Mouse (Mus musculus) cerebellum, postnatal 36 days (tissue): ENCODE results near the gene Atp5mpl.

Source experiments
- DNase-seq, 2 experiments: peaks; one replicate each; pipeline ENCODE4 v3.0.0; 2021 to 2022; ENCODE audit warnings: mixed read lengths in 2 of 2

The Atp5mpl gene

DNA sequence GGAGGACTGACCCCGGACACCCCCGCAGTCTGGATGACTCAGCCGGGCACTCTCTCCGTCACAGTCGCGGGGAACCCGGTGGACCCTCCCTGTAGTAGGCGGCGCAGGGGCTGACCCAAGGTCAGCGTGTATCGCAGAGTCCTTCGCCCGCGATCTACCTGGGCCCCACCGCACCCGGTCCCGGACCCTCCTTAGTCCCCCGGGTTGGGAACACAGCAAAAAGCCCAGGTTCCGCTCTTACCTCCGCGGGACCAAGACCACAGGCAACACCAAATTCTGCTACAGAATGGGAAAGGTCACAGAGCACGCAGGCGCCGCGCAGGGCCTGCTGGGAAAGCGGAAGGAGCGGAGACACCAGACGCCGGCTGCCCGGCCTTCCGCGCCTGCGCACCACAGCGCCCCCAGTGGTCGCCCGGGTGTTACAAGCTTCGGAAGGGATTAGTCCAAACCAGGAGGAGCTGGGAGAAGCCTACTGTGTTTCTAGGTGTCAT, at the start of gene Atp5mpl:
Gene Atp5mpl, minus strand, starts transcription at position 295 of the 491 bp plus-strand sequence.
- DNase-seq, result peak; percentile 99

DNA sequence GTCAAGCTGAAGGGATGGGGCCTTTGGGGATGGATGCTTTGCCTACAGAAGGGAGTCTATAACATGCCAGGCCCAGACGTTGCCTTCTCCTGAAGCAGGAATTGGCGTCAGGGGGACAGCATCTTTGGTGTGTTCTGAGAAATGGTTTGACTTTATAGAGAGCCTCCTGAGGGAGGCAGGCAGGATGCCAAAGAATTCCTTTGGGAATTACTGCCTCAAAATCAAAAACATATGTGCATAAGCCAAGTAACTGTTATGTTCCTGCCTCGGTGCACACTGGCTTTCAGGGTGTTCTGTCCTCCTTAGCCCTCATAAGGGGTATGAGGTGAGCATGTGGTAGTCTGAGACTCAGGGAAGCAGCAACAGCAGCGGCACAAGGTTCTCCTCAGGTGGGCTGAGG, 49.6 kb upstream of the Atp5mpl start:
- DNase-seq, result no peak

DNA sequence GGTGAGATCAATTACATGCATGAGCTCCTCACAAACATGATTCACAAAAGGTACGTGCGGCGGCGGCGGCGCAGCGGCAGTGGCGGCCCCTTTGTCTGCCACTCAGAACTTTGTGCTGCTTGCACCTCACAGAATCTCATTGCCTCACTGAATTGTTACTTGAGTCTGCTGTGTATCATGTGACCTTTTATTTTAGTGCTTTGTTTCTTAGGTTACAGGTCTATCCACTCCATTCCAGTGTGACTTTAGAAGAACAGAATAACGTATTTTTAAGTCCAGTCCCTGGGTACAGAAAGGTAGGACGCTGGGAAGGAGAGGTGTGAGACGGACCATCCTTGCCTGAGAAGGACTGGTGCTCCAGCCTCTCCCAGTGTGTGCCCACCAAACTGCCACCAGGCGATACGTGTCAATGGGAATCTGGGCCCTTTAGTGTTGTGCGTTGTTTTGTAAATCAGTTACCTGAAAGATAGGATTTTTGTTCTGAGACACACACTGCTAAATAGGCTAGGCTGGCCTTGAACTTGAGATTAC, 46.6 kb upstream of the Atp5mpl start:
- DNase-seq, result no peak

DNA sequence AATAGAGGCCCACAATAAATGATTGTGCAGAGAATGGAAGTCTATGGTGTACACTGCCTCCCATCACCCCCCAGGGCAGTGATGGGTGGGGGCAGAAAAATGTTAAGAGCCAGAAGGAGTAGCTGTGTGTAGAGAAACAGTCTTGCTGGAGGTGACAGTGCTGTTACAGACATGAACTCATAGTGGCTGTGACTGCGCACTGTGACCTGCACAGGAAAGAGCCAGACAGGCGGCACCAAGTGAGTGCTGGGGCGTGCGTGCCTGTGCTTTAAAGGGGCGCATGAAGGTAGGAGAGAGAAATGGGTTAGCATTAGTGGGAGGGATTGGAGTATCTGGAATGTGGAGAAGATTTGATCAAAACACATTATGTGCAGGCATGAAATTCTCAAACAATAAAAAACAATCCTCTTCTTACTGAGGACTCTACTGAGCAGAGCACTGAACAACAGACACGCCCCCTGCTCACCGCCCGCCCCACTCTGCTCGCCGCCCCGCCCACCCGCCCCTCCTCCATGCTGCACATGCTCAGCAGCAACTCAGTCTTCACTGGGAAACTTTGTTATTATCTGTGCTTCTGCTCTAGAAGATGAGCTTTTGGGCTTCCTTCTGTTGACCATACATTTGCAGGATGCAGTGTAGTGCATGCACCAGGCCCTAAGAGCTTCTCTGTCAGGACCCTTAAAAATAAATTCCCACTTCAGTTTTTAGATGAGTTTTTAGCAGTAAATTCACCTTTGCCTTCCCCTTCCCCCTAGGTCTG, 45.9 kb upstream of the Atp5mpl start:
- no peak for DNase-seq

DNA sequence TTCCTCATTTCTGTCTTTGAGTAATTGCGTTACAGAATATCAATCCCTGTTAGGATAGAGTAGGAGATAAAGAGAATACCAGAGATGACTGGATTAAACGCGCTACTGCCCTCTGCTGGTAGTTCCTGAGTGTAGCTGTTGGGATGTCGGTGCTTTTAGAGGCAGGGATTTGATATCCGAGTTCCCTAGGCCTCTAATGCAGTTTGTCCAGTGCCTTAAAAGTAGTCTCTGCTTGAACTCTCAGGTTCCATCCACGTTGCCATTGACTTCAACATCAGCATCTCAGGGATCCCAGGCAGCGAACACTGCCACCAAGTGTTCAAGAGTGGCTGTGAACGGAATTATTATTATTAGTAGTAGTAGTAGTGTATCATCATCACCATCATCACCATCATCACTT, 34.4 kb upstream of the Atp5mpl start:
- peak; percentile 69 to 77 for DNase-seq

DNA sequence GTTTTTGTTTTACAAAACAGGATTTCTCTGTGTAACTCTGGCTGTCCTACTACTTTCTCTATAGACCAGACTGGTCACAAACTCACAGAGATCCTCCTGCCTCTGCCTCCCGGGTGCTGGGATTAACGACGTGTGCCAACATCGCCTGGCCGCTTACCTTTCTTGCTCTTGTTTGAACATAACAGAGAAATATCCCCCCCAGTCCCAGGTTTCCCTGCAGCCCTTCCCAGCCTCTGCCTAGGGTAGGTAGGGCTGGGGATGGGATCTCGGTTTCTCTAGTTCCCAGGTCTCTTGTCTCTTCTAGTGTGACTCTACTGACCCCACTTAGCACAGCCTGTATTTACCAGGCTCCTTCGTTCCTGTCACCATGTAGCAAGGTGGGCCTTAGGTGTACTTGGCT, 33.0 kb upstream of the Atp5mpl start:
- no peak for DNase-seq

DNA sequence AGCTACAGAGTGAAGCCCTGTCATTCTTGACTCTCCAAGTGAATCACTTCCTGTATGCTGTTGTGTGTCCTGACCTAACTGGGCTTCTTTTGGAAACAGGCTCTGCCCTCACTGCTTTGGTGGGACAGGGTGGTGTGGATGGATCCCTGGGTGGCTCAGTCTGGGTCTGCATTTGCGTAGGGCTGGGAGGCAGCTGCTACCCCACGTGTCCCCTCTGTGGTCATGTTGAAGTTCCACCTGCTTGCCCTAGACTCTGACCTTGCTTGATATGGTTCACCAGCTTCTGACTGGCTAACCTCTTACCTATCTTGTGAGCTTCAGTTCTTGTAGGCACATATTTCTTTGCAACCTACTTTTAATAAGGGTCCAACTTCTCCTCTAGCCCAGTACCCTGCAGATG, 28.4 kb upstream of the Atp5mpl start:
- DNase-seq, result no peak

DNA sequence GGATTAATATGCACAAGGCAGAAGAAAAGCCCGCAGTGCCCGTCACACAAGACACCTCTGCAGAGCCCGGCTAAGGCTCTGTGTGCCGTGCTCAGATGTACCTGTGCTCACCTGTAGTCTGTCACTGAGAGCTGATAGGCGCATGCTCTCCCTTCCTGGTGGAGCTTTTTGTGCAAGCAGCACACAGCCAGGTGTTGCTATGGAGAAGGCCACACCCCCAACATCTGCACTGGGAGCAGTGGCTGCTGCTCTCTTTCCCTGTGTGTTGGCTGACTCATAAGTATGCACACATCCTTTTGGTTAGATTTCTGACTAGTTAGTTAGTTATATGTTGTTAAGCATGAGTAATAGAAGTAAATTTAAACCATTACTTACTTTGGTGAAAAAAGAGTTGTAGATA, 25.8 kb upstream of the Atp5mpl start:
- DNase-seq, result no peak

DNA sequence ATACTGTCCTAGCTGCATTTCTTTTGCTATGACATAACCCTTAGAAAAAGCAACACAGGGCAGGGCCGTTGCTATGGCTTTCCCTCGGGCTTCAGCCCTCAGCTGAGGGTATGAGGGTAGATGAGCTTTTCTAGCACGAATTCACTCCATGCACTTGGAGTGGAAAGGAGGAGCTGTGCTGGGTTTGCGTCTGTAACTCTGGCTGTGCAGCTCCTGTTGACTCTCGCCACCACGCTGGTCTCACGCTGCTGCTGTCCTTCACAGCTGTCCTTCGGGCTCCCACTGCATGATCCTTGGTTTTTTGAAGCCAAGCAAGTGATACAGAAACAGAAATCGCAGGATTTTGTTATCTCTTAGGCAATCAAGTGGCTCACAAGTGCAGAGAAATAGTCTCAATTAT, 20.0 kb upstream of the Atp5mpl start:
- no peak for DNase-seq

DNA sequence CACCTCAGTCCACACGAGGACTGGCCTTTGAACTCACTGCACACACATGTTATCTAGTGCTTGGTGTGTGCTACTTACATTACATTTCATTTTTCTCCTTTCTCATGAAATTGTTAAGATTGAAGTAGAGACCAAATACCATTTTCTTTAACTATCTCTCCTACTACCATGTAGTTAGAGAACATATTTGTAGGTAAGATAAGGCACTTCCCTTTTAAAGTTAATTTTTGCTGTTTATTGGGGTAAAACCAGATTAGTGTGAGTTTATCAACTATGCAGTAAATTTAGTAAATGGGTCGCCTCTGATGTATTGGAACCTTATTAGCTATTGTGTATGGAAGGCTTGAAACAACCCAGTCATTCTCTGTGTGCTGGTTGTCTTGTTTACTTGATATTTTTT, 16.4 kb upstream of the Atp5mpl start:
- DNase-seq, result no peak

DNA sequence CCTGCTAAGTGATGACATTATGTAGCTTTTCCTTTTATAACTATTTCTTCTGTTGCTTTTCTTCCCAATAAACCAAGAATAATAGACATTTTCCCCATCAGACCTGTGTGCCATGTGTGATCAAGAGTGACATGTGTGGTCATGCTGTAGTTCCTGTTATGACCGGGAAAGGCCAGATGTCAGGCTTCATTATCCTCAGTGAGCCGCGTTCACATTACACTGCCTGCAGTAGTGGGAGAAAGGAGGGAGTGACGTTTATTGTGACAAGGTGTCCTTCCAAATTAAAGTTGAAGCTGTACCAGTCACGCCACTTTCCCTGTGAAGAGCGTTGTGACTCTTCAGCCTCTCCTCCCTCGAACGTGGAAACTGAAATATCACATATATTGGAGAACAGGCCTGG, 15.1 kb upstream of the Atp5mpl start:
- DNase-seq, result no peak

DNA sequence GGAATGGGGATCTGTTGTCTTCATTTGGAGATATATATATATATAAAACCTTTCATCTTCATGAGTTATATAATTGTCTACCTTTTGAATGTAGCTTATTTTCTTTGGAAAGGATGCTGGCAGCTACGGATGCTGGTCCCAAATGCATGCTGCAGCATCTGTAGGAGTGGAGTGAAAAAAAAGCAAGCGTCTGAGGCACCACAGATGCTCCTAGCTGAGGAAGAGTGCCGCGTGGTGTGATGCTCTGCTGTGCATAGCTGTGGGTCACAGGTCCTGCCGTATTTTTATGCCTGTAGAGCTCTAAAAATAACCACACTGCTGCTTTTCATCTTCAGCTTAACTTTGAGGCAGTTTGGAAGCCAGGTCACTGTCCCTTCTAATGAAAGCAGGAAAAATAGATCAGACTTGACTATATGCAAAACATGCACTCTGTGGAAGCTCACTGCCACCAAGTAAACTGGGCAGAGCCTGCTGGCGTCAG, 14.2 kb upstream of the Atp5mpl start, which contains the start of gene Rd3l:
Gene Rd3l, minus strand, starts transcription at position 431 of the 481 bp plus-strand sequence.
- DNase-seq, result no peak

DNA sequence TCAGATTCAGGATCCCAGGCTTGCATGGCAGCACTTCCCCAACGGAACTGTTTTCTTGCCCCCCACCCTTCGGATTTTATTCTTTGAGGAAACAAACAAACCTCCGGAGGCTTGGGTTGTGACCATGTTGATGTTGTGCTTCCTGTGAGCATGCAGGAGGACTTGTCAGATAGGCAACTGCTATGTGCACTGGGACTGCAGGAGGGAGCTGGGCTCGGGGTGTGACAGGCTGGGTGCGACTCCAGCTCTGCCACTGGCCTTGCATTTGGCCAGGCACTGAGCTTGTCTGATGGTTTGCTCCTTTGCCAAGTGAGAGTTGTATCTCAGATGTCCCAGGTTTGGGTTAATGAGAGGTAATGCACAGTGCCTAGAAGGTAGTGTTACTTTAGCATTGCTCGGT, 11.5 kb upstream of the Atp5mpl start:
- no peak for DNase-seq

DNA sequence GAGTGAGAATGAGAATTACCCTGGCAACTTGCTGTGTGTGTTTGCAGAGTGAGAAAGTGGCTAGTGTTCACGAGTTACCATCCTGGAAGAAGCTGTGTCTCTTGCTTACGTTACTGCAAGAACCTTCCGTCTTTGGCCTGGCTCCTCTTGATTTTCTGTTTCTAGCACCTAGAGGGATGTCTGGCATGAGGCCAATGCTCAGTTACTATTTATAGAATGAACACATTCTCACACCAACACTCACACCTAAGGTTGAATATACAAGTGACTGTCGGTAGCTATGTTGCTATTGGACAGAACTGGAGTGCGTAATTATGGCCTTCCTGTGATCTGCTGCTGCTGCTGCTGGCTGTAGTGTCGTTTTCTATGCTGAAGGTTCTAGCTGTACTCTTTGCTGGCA, 10.4 kb upstream of the Atp5mpl start:
- no peak for DNase-seq

DNA sequence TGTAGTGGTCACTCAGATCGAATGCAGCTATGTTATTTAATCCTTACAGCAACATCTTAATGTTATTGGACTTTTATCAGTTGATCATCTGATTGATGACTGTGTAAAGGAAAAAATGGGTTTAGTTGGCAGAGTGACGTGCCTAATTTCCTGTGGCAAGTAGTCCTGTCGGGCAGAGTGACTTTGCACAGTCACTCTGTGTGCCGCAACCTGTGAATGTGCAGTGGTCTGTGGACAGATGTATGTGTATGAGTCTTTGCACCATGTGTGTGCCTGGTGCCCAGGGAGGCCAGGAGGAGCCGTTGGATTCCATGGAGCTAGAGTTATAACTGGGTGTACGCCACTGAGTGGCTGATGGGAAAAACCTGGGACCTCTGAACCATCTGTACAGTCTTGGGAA, 7.8 kb upstream of the Atp5mpl start:
- DNase-seq, result no peak

DNA sequence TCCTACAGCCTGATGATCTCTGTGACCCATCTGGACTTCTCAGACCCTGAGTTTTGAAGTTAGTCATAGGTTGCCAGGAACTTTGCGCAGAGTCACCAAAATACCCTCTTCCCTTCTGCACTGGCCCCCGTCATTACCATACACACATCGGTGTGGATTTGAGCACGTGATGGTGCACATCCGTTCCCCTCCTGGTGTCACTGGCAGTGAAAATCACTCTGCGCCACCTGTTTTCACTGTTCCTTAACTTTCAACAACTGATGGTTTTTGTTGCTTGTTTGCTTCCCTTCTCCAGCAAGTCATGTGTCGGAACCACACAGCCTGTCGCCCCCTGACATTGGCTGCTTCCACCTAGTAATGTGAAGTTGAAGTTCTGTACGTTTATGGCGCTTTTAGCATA, 5.7 kb upstream of the Atp5mpl start:
- no peak for DNase-seq

DNA sequence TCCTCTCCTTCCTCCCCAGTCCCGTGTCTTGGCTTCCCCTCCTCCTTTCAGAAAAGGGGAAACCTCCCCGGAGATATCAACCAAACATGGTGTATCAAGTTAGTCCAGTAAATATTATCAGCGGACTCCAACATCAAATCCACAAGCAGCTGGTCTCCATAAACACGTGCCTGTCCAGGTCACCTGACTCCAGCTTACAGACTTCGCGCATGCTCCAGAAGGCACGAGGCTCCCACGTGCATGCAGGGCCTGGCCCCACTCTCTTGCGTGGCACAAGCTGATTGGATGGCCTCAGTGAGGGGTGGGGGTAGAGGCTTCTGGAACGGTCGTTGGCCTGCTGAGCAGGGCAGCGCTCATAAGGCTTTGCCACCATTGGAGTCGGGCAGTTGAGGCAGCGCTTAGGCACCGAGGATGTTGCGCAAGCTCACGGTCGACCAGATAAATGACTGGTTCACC, 4.5 kb upstream of the Atp5mpl start, which contains the start of gene Tdrd9:
Gene Tdrd9, plus strand, starts transcription at position 329 of the 456 bp plus-strand sequence.
- DNase-seq, result no peak

DNA sequence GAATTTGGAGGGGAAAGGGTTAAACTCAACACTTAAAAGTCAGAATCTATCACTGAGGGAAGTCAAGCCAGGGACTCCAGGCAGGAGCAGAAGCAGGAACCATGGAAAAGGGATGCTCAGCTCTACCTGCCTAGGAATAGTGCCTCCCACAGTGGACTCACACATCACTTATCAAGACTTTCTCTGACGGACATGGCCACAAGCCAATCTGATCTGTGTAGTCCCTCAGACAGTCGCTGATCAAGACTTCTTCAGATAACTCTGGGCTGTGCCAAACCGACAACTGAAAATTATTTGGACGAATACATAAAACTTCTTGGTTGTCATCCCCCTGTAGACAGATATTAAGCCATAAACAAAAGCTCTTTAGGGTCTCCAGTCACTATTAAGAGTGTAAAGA, 3.3 kb upstream of the Atp5mpl start:
- DNase-seq, result no peak

DNA sequence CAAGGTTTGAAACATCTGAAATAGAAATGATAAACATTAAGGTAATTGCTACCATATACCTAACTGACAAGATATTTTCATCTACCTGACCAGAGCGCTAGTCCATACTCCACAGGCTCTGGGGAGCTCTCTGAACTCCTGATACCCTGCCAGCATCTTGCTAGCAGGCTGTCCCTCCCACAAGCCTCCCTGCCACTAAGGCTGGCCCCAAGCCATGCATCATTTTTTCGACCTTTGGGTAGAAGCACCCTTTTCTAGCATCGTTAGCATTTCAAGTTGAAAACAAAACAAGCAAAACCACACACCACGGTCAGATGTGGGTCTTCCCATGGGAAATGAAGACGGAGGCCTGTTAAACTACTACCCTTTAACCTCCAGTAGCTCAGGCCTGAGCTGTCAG, 3.4 kb downstream of the Atp5mpl start:
- DNase-seq, result peak in 1 of 2 experiments; percentile 24

DNA sequence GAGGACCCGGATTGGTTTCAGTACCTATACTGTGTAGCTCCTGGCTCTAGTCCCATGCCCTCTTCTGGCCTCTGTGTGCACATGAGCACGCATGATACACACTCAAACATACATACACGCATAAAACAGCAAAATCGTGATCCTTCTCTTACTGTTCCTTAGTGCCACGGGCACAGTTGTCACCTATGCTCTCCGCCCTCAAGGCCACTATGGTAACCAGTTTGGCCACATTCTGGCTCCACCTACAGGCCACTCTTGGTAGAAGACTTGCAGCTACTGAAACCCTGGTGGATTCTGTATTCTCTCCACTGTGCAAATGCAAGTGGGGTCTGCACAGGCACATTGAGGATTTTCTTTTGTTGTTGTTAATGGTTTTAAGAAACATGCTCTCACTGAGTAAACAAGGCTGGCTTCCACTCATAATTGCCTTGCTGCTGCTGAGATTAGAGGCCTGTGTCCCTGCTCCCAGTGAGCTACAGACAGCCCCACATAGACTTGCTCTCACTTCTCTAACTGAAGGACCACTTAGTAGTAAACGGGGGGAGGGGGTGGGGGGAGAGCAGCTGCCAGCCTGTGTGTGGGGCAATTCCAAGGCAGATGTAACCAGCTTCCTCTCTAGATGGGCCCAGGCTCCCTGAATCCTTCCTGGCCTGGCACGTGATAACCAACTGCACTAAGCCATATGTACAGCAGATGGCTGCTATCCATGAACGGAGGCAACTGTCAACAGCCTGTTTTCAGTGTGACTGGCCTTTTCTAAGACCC, 8.5 kb downstream of the Atp5mpl start:
- DNase-seq, result peak; percentile 77 to 84

DNA sequence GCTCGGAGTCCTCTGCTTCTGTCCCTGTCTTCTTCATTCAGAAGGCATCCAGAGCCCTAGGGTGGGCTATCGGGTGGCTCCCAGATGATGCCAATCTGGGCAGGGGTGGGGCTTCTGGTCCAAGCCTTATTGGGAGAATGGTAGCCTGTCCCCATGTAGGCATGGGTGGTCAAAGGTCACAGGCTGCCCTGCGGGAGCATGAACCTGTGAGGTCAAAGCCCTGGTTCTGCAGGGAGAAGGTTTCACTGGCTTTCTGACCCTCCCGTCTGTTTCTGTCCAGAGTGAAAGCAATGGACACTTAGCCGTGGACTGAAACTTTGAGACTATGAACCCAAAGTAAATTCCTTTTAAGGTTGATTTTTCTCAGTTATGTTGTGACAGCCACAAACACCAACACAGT, 10.6 kb downstream of the Atp5mpl start:
- no peak for DNase-seq

DNA sequence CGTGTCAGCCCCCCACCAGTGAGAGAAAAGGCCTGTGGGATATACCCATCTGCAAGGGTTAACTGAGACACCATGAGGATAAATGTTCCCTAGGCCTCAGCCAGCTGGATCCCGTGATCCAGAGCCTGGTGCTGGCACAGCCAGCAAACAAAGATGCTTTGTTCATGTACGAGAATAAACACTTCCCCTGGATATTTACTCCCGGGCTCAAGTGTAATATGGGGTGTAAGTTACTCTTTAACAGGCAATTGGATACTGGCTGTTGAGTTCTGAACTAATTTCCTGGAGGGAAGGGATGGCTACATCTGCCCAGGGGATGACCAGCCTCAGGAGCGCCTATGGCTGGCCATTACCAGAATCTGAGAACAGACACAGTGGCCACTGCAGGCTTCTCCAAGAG, 15.1 kb downstream of the Atp5mpl start:
- no peak for DNase-seq

DNA sequence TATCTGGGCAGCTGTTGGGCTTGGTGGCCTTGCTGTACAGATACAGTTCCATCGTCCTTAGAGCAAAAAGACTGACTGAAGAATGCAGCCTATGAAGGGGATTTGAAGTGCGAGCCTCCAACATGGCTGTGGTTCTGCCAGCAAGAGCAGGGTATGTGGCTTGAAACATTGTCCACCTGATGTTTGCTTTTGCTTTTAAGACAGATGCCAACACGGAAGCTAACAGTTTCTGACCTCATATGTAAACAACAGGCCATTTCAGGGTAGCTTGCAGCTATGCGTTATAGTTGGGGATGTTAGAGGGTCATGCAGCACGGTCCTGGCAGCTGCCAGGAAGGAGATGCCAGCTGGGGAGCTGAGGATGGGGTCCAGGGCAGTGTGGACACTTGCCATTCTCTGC, 16.3 kb downstream of the Atp5mpl start:
- no peak for DNase-seq

DNA sequence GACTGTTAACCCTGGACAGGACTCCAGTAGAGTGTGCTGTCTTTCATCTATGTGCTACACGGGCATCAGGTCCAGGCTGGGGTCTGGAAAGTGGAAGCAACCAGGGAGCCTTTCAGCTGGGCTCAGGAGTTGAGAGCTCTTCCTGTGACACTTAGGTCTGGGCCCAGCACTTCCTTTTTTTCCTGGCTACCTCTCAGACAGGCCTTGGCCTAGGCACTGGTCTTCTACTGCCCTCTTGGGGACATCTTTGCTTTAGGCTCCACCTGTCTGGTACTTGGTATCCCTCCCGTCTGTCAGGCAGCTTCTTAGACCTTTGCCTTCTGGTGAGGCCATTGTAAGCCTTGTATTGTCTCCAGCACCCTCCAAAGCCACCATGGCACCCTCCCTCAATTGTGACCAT, 20.1 kb downstream of the Atp5mpl start:
- DNase-seq, result peak; percentile 62
